Mouse (Mus musculus): Measurements from ENCODE around the gene Defb29. TPM values are rescaled to one million over a fixed set of nuclear protein-coding genes. Genes with fewer than 3 reads are reported as not detected.

The Defb29 gene
- polyA plus RNA-seq, 1 experiment from 2014 or later: not detected

- Histone ChIP-seq H3K9ac (no peak overlapping the region), H3K4me3 (no peak overlapping the region), H3K9me3 (no peaks in the 10 kb centered on the region), H3K36me3 (no peaks in the 10 kb centered on the region), H3K27me3 (replicated peaks) (no peaks in the 10 kb centered on the region), H3K4me2 (replicated peaks) (no peak overlapping the region), H3K27ac (no peak overlapping the region), H3K4me1 (no peaks in the 10 kb centered on the region)
- 81% methylated on average over 6 of the region's 6 CpGs for WGBS
- ATAC-seq (ENCODE audit: low FRiP score, low read depth): no peak
These were observed 46.7 kb downstream of the Defb29 start for GRCm38 (mm10) chr2:152493151-152493550.

- Histone ChIP-seq H3K36me3 (no peaks in the 10 kb centered on the region), H3K4me3 (no peak within 1 kb of the TSS), H3K27me3 (replicated peaks) (no peaks in the 10 kb centered on the region), H3K9ac (no peak within 1 kb of the TSS), H3K27ac (no peak within 1 kb of the TSS), H3K4me2 (replicated peaks) (no peak within 1 kb of the TSS), H3K4me1 (no peaks in the 10 kb centered on the region), H3K9me3 (no peaks in the 10 kb centered on the region)
- no peak for ATAC-seq (ENCODE audit: low FRiP score, low read depth)
These were observed 49.9 kb downstream of the Defb29 start, which contains the start of gene Defb22 for GRCm38 (mm10) chr2:152490038-152490437. Defb22 (minus strand) TSS chr2:152490138.

Other genes starting within 250 kb of the Defb29 start
- 40.0 and 40.4 TPM in 2 replicates for gene Tbc1d20, start 246.3 kb downstream of the Defb29 start, polyA plus RNA-seq (2016; fragmentation: Nextera tagmentation; extraction: Ambion mirVana)
- 87.0 and 90.6 TPM in 2 replicates for gene Rbck1, start 207.4 kb downstream of the Defb29 start, polyA plus RNA-seq (2016; fragmentation: Nextera tagmentation; extraction: Ambion mirVana)
- 2.3 and 2.4 TPM in 2 replicates for gene Trib3, start 196.1 kb downstream of the Defb29 start, polyA plus RNA-seq (2016; fragmentation: Nextera tagmentation; extraction: Ambion mirVana)
- gene Nrsn2, start 163.5 kb downstream of the Defb29 start, polyA plus RNA-seq (2016; fragmentation: Nextera tagmentation; extraction: Ambion mirVana): 14.7 and 16.5 TPM in 2 replicates
- gene Sox12, start 142.0 kb downstream of the Defb29 start, polyA plus RNA-seq (2016; fragmentation: Nextera tagmentation; extraction: Ambion mirVana): 18.5 and 18.9 TPM in 2 replicates
- gene Zcchc3, start 125.1 kb downstream of the Defb29 start, polyA plus RNA-seq (2016; fragmentation: Nextera tagmentation; extraction: Ambion mirVana): 47.9 and 49.8 TPM in 2 replicates
- gene 6820408C15Rik, start 124.5 kb downstream of the Defb29 start, polyA plus RNA-seq (2016; fragmentation: Nextera tagmentation; extraction: Ambion mirVana): 0.53 and 0.61 TPM in 2 replicates
- not detected in 2 replicates for gene Defb23, start 75.5 kb downstream of the Defb29 start, polyA plus RNA-seq (2016; fragmentation: Nextera tagmentation; extraction: Ambion mirVana)
- not detected in 2 replicates for gene Defb20, start 63.0 kb downstream of the Defb29 start, polyA plus RNA-seq (2016; fragmentation: Nextera tagmentation; extraction: Ambion mirVana)
- gene Defb22, start 50.0 kb downstream of the Defb29 start, polyA plus RNA-seq (2016; fragmentation: Nextera tagmentation; extraction: Ambion mirVana): not detected in 2 replicates
- not detected in 2 replicates for gene Defb26, start 28.4 kb downstream of the Defb29 start, polyA plus RNA-seq (2016; fragmentation: Nextera tagmentation; extraction: Ambion mirVana)
- gene Defb28, start 21.8 kb downstream of the Defb29 start, polyA plus RNA-seq (2016; fragmentation: Nextera tagmentation; extraction: Ambion mirVana): not detected in 2 replicates
- gene Gm17416, start 29.2 kb upstream of the Defb29 start, polyA plus RNA-seq (2016; fragmentation: Nextera tagmentation; extraction: Ambion mirVana): not detected in 2 replicates
- gene Defb21, start 32.6 kb upstream of the Defb29 start, polyA plus RNA-seq (2016; fragmentation: Nextera tagmentation; extraction: Ambion mirVana): not detected in 2 replicates
- gene Defb19, start 40.2 kb upstream of the Defb29 start, polyA plus RNA-seq (2016; fragmentation: Nextera tagmentation; extraction: Ambion mirVana): not detected in 2 replicates
- not detected in 2 replicates for gene Defb45, start 59.3 kb upstream of the Defb29 start, polyA plus RNA-seq (2016; fragmentation: Nextera tagmentation; extraction: Ambion mirVana)
- gene Defb36, start 64.2 kb upstream of the Defb29 start, polyA plus RNA-seq (2016; fragmentation: Nextera tagmentation; extraction: Ambion mirVana): not detected in 2 replicates
- not detected in 2 replicates for gene Defb25, start 83.0 kb upstream of the Defb29 start, polyA plus RNA-seq (2016; fragmentation: Nextera tagmentation; extraction: Ambion mirVana)
- 0.23 and 0.30 TPM in 2 replicates for gene Rem1, start 86.9 kb upstream of the Defb29 start, polyA plus RNA-seq (2016; fragmentation: Nextera tagmentation; extraction: Ambion mirVana)
- gene H13, start 129.4 kb upstream of the Defb29 start, polyA plus RNA-seq (2016; fragmentation: Nextera tagmentation; extraction: Ambion mirVana): 141 and 145 TPM in 2 replicates
- 42.8 and 47.7 TPM in 2 replicates for gene Mcts2, start 146.9 kb upstream of the Defb29 start, polyA plus RNA-seq (2016; fragmentation: Nextera tagmentation; extraction: Ambion mirVana)
- gene Id1, start 196.2 kb upstream of the Defb29 start, polyA plus RNA-seq (2016; fragmentation: Nextera tagmentation; extraction: Ambion mirVana): 103 and 107 TPM in 2 replicates
- gene Cox4i2, start 214.1 kb upstream of the Defb29 start, polyA plus RNA-seq (2016; fragmentation: Nextera tagmentation; extraction: Ambion mirVana): 3.7 and 4.4 TPM in 2 replicates

All from neural tube, embryonic 12.5 days (tissue).